Mouse (Mus musculus) kidney, adult 2 months (tissue): ENCODE data around the gene Edn2.

ENCODE experiments used
- CTCF ChIP-seq: fragments of 200-500 bp; conservative IDR thresholded peaks from 2 replicates; pipeline ENCODE4 v1.5.1; 2011; ENCODE audit warnings: low read depth, mild to moderate bottlenecking, control low read depth, low read length, moderate library complexity, mixed read lengths; ENCODE audit not compliant: insufficient read depth, insufficient read length
- POLR2A ChIP-seq: fragments of 200-500 bp; IDR thresholded peaks from one replicate; pipeline ENCODE4 v1.6.1; 2011; ENCODE audit warnings: low read depth, low read length, control low read depth

DNA sequence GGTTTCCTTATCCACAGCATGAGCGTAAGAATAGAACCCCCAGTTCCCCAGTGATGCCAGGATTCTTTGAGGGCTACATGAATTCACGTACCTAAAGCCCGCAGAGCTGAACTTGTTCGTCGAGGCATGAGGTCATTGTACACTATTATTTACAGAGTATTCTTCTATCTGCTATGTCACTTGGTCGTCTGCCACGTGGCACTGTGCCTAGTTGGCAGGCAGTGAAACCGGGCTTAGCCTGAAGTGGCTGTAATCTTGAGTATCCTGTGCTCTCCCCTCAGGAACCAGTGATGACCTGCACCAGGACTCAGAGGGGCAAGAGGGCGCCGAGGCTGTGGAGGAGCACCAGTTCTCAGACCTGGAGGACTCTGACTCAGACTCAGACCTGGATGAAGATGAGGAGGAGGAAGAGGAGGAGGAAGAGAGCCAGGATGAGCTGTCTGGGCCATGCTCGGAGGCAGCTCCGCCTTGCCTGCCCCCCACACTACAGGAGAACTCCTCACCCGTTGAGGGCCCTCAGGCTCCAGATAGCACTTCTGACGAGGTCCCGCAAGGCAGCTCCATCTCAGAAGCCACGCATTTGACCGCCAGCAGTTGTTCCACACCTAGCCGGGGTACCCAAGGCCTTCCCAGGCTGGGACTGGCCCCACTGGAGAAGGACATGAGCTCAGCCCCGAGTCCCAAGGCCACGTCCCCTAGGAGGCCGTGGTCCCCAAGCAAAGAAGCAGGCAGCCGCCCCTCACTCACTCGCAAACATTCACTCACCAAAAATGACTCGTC lies 29.4 kb upstream of the Edn2 start:
- TF ChIP-seq CTCF (no peak), POLR2A (no peak)
